Mouse (Mus musculus) myocyte (in vitro differentiated cells): ENCODE data around the gene Rgs3. TPM values are rescaled to one million over a fixed set of nuclear protein-coding genes. Genes with fewer than 3 reads are reported as not detected.

ENCODE experiments used
- H3K27me3 ChIP-seq: one replicate; pipeline ENCODE4 v1.6.1; 2011; ENCODE audit not compliant: control insufficient read depth, insufficient read depth, insufficient read length
- H3K36me3 ChIP-seq: one replicate; pipeline ENCODE4 v1.6.1; 2011; ENCODE audit not compliant: control insufficient read depth, insufficient read depth
- H3K4me2 ChIP-seq: one replicate; pipeline ENCODE4 v1.6.1; 2011; ENCODE audit warnings: low read depth, control low read depth
- H3K4me3 ChIP-seq: one replicate; pipeline ENCODE4 v1.5.1; 2011; ENCODE audit warnings: mild to moderate bottlenecking, control low read depth, moderate library complexity
- H3K79me2 ChIP-seq: one replicate; pipeline ENCODE4 v1.6.1; 2011; ENCODE audit not compliant: control insufficient read depth, insufficient read depth
- H3ac ChIP-seq: one replicate; pipeline ENCODE4 v1.6.1; 2011; ENCODE audit not compliant: control insufficient read depth, insufficient read length
- CEBPB ChIP-seq: IDR thresholded peaks from 2 replicates; pipeline ENCODE4 v1.6.1; 2011; ENCODE audit warnings: mild to moderate bottlenecking, moderate library complexity; ENCODE audit not compliant: poor library complexity, insufficient read depth, severe bottlenecking
- E2F4 ChIP-seq: IDR thresholded peaks from one replicate; pipeline ENCODE4 v1.6.1; 2011; ENCODE audit warnings: mild to moderate bottlenecking, control low read depth, moderate library complexity; ENCODE audit not compliant: insufficient read depth
- MAX ChIP-seq: IDR thresholded peaks from one replicate; pipeline ENCODE4 v1.6.1; 2011; ENCODE audit warnings: low read depth, mild to moderate bottlenecking, control low read depth
- MYOD1 ChIP-seq, 3 experiments: IDR thresholded peaks; one replicate each; pipeline ENCODE4 v1.6.1; 2011; ENCODE audit warnings: control low read depth in 2 of 3, low read depth in 2 of 3, mild to moderate bottlenecking in 2 of 3, moderate library complexity in 1 of 3; ENCODE audit not compliant: insufficient read length in 2 of 3, control insufficient read depth in 1 of 3
- MYOG ChIP-seq, 3 experiments: IDR thresholded peaks; one replicate each; pipeline ENCODE4 v1.6.1; 2011; ENCODE audit warnings: control low read depth in 2 of 3, low read depth in 2 of 3, mild to moderate bottlenecking in 2 of 3; ENCODE audit not compliant: insufficient read length in 2 of 3, control insufficient read depth in 1 of 3, insufficient read depth in 1 of 3
- POLR2A ChIP-seq: IDR thresholded peaks from one replicate; pipeline ENCODE4 v1.6.1; 2011; ENCODE audit warnings: low read depth, mild to moderate bottlenecking, control low read depth, moderate library complexity; ENCODE audit not compliant: insufficient read length
- POLR2AphosphoS2 ChIP-seq: IDR thresholded peaks from one replicate; pipeline ENCODE4 v1.6.1; 2011; ENCODE audit warnings: low read depth, control low read depth; ENCODE audit not compliant: insufficient read length
- REST ChIP-seq: IDR thresholded peaks from one replicate; pipeline ENCODE4 v1.6.1; 2011; ENCODE audit warnings: mild to moderate bottlenecking, control low read depth, moderate library complexity; ENCODE audit not compliant: insufficient read depth, insufficient read length
- SRF ChIP-seq: IDR thresholded peaks from one replicate; pipeline ENCODE4 v1.6.1; 2011; ENCODE audit warnings: low read depth; ENCODE audit not compliant: control insufficient read depth, insufficient read length
- TCF12 ChIP-seq: IDR thresholded peaks from one replicate; pipeline ENCODE4 v1.6.1; 2011; ENCODE audit warnings: mild to moderate bottlenecking, control low read depth; ENCODE audit not compliant: poor library complexity, insufficient read depth, severe bottlenecking
- TCF3 ChIP-seq: IDR thresholded peaks from one replicate; pipeline ENCODE4 v1.6.1; 2011; ENCODE audit warnings: low read depth, control low read depth; ENCODE audit not compliant: insufficient read length
- USF1 ChIP-seq: IDR thresholded peaks from one replicate; pipeline ENCODE4 v1.6.1; 2011; ENCODE audit warnings: low read depth, mild to moderate bottlenecking, control low read depth, moderate library complexity
- polyA plus RNA-seq: library from polyadenylated mRNA; unstranded; fragments of >200 nt; fragmentation: generic; extraction: Trizol; gene quantifications from one replicate; pipeline ENCODE4 v1.2.1, GENCODE M21; 2012; ENCODE audit warnings: missing spikeins

The Rgs3 gene
- polyA plus RNA-seq, 1 experiment = 40.4 TPM

GRCm38 (mm10) chr4:62640496-62641229 is 81.0 kb downstream of the Rgs3 start:
- H3K27me3 ChIP-seq = no peaks in the 10 kb centered on the region
- no peaks in the 10 kb centered on the region for H3K36me3 ChIP-seq
- no peaks in the 10 kb centered on the region for H3K79me2 ChIP-seq
- H3K4me3 ChIP-seq = no peak overlapping the region
- no peak overlapping the region for H3ac ChIP-seq
- no peak overlapping the region for H3K4me2 ChIP-seq
- TF ChIP-seq SRF (no peak), TCF3 (no peak), TCF12 (no peak), MYOD1 (IDR thresholded peaks at IDR 0.05; ENCODE audit: control insufficient read depth in 1 of 3, insufficient read length in 2 of 3, low read depth in 2 of 3) (no peak), MAX (no peak), REST (no peak), CEBPB (no peak)

- H3K36me3 ChIP-seq = no peaks in the 10 kb centered on the region
- no peak overlapping the region for H3K4me2 ChIP-seq
- no peak overlapping the region for H3K4me3 ChIP-seq
- no peak overlapping the region for H3ac ChIP-seq
- H3K79me2 ChIP-seq = no peaks in the 10 kb centered on the region
- H3K27me3 ChIP-seq = no peaks in the 10 kb centered on the region
- TF ChIP-seq REST (no peak), MAX (no peak), POLR2A (no peak), MYOG (IDR thresholded peaks at IDR 0.05; ENCODE audit: control insufficient read depth in 1 of 3, insufficient read depth in 1 of 3, insufficient read length in 2 of 3, low read depth in 2 of 3) (no peak), POLR2AphosphoS2 (no peak), TCF12 (no peak), TCF3 (no peak)
These were observed 81.6 kb downstream of the Rgs3 start for GRCm38 (mm10) chr4:62641230-62641589.

- Histone ChIP-seq H3K4me2 (no peak overlapping the region), H3K79me2 (no peaks in the 10 kb centered on the region), H3ac (no peak overlapping the region), H3K27me3 (no peaks in the 10 kb centered on the region), H3K36me3 (no peaks in the 10 kb centered on the region), H3K4me3 (no peak overlapping the region)
- TF ChIP-seq MYOD1 (IDR thresholded peaks at IDR 0.05; ENCODE audit: control insufficient read depth in 1 of 3, insufficient read length in 2 of 3, low read depth in 2 of 3) (no peak), E2F4 (no peak), REST (no peak), CEBPB (no peak), SRF (no peak), USF1 (no peak), POLR2AphosphoS2 (no peak), POLR2A (no peak), MAX (no peak), MYOG (IDR thresholded peaks at IDR 0.05; ENCODE audit: control insufficient read depth in 1 of 3, insufficient read depth in 1 of 3, insufficient read length in 2 of 3, low read depth in 2 of 3) (no peak), TCF12 (no peak), TCF3 (no peak)
These were observed 82.0 kb downstream of the Rgs3 start for GRCm38 (mm10) chr4:62641656-62642055.

GRCm38 (mm10) chr4:62643401-62643800 is 83.8 kb downstream of the Rgs3 start:
- H3K4me3 ChIP-seq = no peak overlapping the region
- no peaks in the 10 kb centered on the region for H3K36me3 ChIP-seq
- no peaks in the 10 kb centered on the region for H3K27me3 ChIP-seq
- TF ChIP-seq MYOG (IDR thresholded peaks at IDR 0.05; ENCODE audit: control insufficient read depth in 1 of 3, insufficient read depth in 1 of 3, insufficient read length in 2 of 3, low read depth in 2 of 3) = peak in 1 of 3 experiments; percentile 21
- TF ChIP-seq TCF3 = no peak
- peak overlapping the region; percentile 5 for H3K4me2 ChIP-seq
- no peak overlapping the region for H3ac ChIP-seq
- H3K79me2 ChIP-seq = no peaks in the 10 kb centered on the region

GRCm38 (mm10) chr4:62644031-62644793 is 84.6 kb downstream of the Rgs3 start:
- H3K79me2 ChIP-seq = no peaks in the 10 kb centered on the region
- no peaks in the 10 kb centered on the region for H3K27me3 ChIP-seq
- H3K4me2 ChIP-seq = no peak overlapping the region
- no peaks in the 10 kb centered on the region for H3K36me3 ChIP-seq
- H3ac ChIP-seq = no peak overlapping the region
- TF ChIP-seq POLR2A (no peak), SRF (no peak), MYOD1 (IDR thresholded peaks at IDR 0.05; ENCODE audit: control insufficient read depth in 1 of 3, insufficient read length in 2 of 3, low read depth in 2 of 3) (no peak), POLR2AphosphoS2 (no peak), CEBPB (no peak), MAX (no peak), REST (no peak), E2F4 (no peak), TCF3 (no peak), USF1 (no peak), TCF12 (no peak), MYOG (IDR thresholded peaks at IDR 0.05; ENCODE audit: control insufficient read depth in 1 of 3, insufficient read depth in 1 of 3, insufficient read length in 2 of 3, low read depth in 2 of 3) (no peak)
- no peak overlapping the region for H3K4me3 ChIP-seq
